Mouse (Mus musculus) liver, embryonic 14.5 days (tissue): ENCODE results near the gene Mmachc.

Source experiments
- CTCF ChIP-seq: IDR thresholded peaks from 2 replicates; pipeline ENCODE4 v1.5.1; 2016; ENCODE audit warnings: antibody characterized with exemption, low read depth, control low read depth
- EP300 ChIP-seq: IDR thresholded peaks from 2 replicates; pipeline ENCODE4 v1.6.1; 2016; ENCODE audit warnings: antibody characterized with exemption, low read depth

DNA sequence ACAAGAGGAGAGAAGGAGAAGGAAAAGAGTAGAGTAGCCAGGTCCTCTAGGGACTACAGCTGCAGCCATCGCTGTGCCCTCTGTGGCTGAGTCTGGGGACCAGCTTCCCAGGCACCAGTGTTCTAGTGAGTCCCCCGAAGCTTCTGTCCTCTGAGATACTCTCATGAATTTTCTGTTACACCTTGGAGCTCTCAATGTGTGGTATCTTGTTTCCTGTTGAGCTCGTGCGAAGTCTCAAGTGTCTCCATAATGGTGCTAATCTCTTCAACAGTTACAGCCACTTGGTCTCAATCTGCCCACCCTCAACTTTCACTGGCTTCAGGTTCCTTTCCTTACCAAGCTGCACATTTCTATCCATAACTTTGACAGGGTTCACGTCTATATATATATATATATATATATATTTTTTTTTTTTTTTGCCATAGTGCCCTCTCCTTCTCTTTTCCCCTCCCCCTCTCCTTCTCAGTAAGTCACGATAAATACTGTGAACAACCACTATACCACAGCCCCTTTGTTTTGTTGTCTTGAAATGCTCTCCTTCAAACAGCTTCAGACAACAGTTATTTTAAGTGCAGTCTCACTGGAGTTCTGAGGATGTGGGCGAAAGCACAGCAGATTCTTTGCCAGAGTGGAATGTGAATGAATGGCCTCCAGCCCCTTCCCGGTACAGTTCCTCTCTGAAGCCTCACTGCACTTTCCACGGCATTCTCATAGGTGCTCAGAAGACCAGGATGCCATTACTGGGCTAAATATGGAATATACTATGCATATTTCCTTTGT, 31.0 kb upstream of the Mmachc start:
- TF ChIP-seq CTCF (no peak), EP300 (no peak)
